Mouse (Mus musculus) ES-E14 (cell line): Measurements from ENCODE around the gene Ppie. TPM values are rescaled to one million over a fixed set of nuclear protein-coding genes. Genes with fewer than 3 reads are reported as not detected.
"Not testable (repeated sequence)": the region's sequence is repeated elsewhere in the genome, so short reads cannot be mapped to it uniquely, and the experiment has no call there.

Source experiments
- DNase-seq: peaks from one replicate; pipeline ENCODE4 v3.0.0-alpha.2; 2013; ENCODE audit warnings: low read depth, low spot score
- H3K27ac ChIP-seq: 2 replicates; pipeline ENCODE4 v1.5.1; 2012; ENCODE audit warnings: low read depth, mild to moderate bottlenecking, low read length, moderate library complexity, mixed read lengths; ENCODE audit not compliant: poor library complexity, insufficient read depth, severe bottlenecking
- H3K36me3 ChIP-seq: 2 replicates; pipeline ENCODE4 v1.6.1; 2012; ENCODE audit warnings: mild to moderate bottlenecking, low read length, moderate library complexity, mixed read lengths; ENCODE audit not compliant: control insufficient read depth, poor library complexity, insufficient read depth, severe bottlenecking
- H3K4me1 ChIP-seq, 2 experiments: fragments of 150-350 bp in 1 of 2; sonication (generic) in 1 of 2; 2 replicates each; pipeline ENCODE4 v1.6.1; 2012; ENCODE audit warnings: low read length in 2 of 2, mild to moderate bottlenecking in 1 of 2, mixed read lengths in 1 of 2; ENCODE audit not compliant: control insufficient read depth in 2 of 2, insufficient read depth in 2 of 2, poor library complexity in 1 of 2
- H3K4me3 ChIP-seq, 2 experiments: fragments of 150-350 bp in 1 of 2; sonication (generic) in 1 of 2; 2 replicates each; pipeline ENCODE4 v1.5.1; 2012; ENCODE audit warnings: low read length in 2 of 2, low read depth in 1 of 2, mild to moderate bottlenecking in 1 of 2, mixed read lengths in 1 of 2; ENCODE audit not compliant: insufficient read depth in 1 of 2, poor library complexity in 1 of 2, severe bottlenecking in 1 of 2
- H3K9ac ChIP-seq: 2 replicates; pipeline ENCODE4 v1.6.1; 2012; ENCODE audit warnings: low read depth, mild to moderate bottlenecking, low read length, mixed read lengths; ENCODE audit not compliant: poor library complexity, insufficient read depth, severe bottlenecking
- H3K9me3 ChIP-seq: fragments of 150-350 bp; sonication (generic); 2 replicates; pipeline ENCODE4 v1.6.1; 2012; ENCODE audit warnings: low read depth, mild to moderate bottlenecking, low read length; ENCODE audit not compliant: control insufficient read depth, insufficient read depth
- CHD2 ChIP-seq: IDR thresholded peaks from 2 replicates; pipeline ENCODE4 v1.6.1; 2014; ENCODE audit warnings: mild to moderate bottlenecking, low read depth, low read length, inconsistent platforms
- HCFC1 ChIP-seq: IDR thresholded peaks from 2 replicates; pipeline ENCODE4 v1.6.1; 2012; ENCODE audit warnings: low read length, inconsistent platforms, borderline replicate concordance; ENCODE audit not compliant: insufficient read depth
- MAFK ChIP-seq: IDR thresholded peaks from 2 replicates; pipeline ENCODE4 v1.6.1; 2014; ENCODE audit warnings: mild to moderate bottlenecking, low read depth, low read length, inconsistent platforms; ENCODE audit not compliant: insufficient read depth
- ZC3H11A ChIP-seq: IDR thresholded peaks from 2 replicates; pipeline ENCODE4 v1.6.1; 2012; ENCODE audit warnings: low read depth, mild to moderate bottlenecking, inconsistent platforms, low read length, borderline replicate concordance
- ZNF384 ChIP-seq: IDR thresholded peaks from 2 replicates; pipeline ENCODE4 v1.6.1; 2012; ENCODE audit warnings: low read depth, low read length, inconsistent platforms
- in situ Hi-C, 2 experiments: fragments of 600-800 bp; cut with MboI; formaldehyde crosslinking; loops; one replicate each; pipeline ENCODE4 v1.15.1; 2025; ENCODE audit warnings: low sequenced_read_pairs in 2 of 2, inconsistent platforms in 1 of 2; ENCODE audit not compliant: unreplicated experiment in 2 of 2
- total RNA-seq: library from RNA; depleted of rRNA; stranded (reverse); fragments of 300-350 nt; gene quantifications from 2 replicates; pipeline ENCODE4 v1.2.3, GENCODE M21; 2012

Ppie gene
- total RNA-seq, 1 experiment: 77.1 TPM

DNA sequence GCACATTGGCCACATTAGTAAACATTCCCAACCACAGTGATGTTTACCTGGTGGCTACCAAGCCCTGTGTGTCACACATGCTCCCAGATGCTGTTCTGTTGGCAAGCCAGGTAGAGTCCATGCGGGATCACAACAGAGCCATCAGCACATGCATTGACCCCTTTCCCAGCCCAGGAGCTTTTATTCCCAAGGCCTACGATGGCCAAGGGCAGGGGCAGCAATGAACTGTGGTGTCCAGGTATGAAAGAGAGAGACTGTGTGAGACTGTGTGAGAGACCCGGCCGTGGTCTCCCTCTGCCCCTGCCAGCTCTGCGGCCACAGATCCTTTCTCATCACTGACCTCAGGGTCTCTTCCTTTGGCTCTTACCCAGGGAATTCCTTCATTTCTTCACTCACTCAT, 31.7 kb downstream of the Ppie start:
- no peak for DNase-seq

GRCm38 (mm10) chr4:123106864-123107263, 32.9 kb downstream of the Ppie start:
- Histone ChIP-seq H3K27ac (no peak overlapping the region), H3K9me3 (no peaks in the 10 kb centered on the region), H3K9ac (no peak overlapping the region), H3K36me3 (no peaks in the 10 kb centered on the region), H3K4me1 (0 out of 4 replicates have a peak, but pooled peaks cover 0 to 2% of the 10 kb centered on the region in 2 experiments), H3K4me3 (no peak overlapping the region)
- TF ChIP-seq ZNF384 (no peak), ZC3H11A (no peak), CHD2 (no peak), MAFK (no peak), HCFC1 (no peak)
- in situ Hi-C loops: no loop called here
- DNase-seq: no peak

More for the DNA sequence above, 31.7 kb downstream of the Ppie start:
- H3K9me3 ChIP-seq: no peaks in the 10 kb centered on the region
- TF ChIP-seq HCFC1: no peak
- TF ChIP-seq ZNF384: no peak
- no peak for TF ChIP-seq CHD2
- TF ChIP-seq ZC3H11A: no peak
- TF ChIP-seq MAFK: no peak
- 0 out of 4 replicates have a peak, but pooled peaks cover 0 to 2% of the 10 kb centered on the region in 2 experiments for H3K4me1 ChIP-seq
- in situ Hi-C loops: no loop called here
- H3K27ac ChIP-seq: no peak overlapping the region
- no peaks in the 10 kb centered on the region for H3K36me3 ChIP-seq
- H3K9ac ChIP-seq: no peak overlapping the region
- H3K4me3 ChIP-seq: no peak overlapping the region

DNA sequence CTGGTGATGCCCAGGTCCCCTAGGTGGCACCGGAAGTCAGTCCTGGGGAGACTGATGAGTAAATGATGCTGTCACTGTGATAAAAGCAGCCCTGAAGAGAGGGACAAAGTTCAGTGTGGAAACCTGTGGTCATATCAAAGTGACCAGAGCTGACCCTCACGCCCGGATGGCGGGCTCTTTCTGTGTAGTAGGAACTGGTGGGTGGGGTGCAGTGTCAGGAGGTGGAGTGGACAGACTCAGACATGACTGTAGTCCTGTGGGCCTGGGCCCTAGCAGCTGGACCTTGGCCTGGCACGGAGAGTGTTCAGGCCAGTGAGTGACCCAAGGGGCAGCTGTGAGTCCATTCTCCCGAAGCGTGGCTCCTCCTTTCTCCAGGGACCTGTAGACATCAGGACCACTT, 33.8 kb downstream of the Ppie start:
- H3K4me3 ChIP-seq, H3K9ac ChIP-seq, H3K9me3 ChIP-seq, in situ Hi-C loops, H3K27ac ChIP-seq, H3K36me3 ChIP-seq, DNase-seq, H3K4me1 ChIP-seq: not testable (repeated sequence)

- in situ Hi-C loops: no loop called here
- no peak for TF ChIP-seq HCFC1
- no peak for TF ChIP-seq CHD2
- no peak for TF ChIP-seq ZNF384
- TF ChIP-seq ZC3H11A: no peak
- TF ChIP-seq MAFK: no peak
Observed at GRCm38 (mm10) chr4:123105451-123105790, 34.3 kb downstream of the Ppie start.

DNA sequence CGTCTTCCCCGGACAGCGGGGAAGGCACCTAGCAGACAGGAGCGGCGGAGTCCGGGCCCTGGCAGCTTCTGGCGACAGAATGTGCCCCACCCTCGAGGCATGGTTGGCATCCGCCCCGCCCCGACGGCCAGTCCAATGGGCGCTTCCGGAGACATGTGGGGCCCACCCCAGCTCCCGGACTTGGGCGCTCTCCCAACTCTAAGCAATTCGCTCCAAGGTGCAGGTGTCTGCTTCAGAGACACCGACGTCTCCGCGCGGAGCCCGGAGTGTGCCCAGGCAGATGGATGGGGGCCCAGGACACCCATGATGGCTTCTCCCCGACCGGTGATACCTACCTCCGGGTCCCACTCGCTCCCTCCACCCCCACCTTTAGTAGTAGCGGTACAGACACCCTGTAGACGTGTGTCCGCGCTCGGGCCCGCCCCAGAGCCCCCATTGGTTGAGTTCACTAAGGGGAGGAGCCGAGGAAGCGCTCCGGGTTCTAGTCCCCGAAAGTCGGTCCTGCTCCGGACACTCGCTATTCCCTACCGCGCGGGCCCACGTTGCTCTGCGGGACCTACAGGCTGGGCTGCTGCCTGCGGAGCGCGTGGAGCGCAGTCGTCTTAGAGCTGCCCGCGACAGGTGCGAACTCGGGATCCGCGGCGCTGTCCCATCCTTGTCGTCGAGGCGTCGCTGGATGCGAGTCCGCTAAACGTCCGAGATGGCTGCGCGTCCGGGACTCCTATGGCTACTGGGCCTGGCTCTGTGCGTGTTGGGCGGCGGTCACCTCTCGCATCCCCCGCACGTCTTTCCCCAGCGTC, 34.9 kb downstream of the Ppie start, which contains the start of gene Bmp8b:
TSS of gene Bmp8b (plus strand) at position 515 of the 800 bp plus-strand sequence.
- peak; percentile 74 for DNase-seq
- Histone ChIP-seq H3K9ac (peak within 1 kb of the TSS; percentile 69), H3K36me3 (no peaks in the 10 kb centered on the region), H3K9me3 (no peaks in the 10 kb centered on the region), H3K4me3 (peak within 1 kb of the TSS; percentile 72 to 82), H3K27ac (no peak within 1 kb of the TSS), H3K4me1 (0 out of 4 replicates have a peak, but pooled peaks cover 0 to 2% of the 10 kb centered on the region in 2 experiments)
- in situ Hi-C loops: no loop called here
- TF ChIP-seq HCFC1 (no peak), CHD2 (no peak), ZC3H11A (no peak)

More at GRCm38 (mm10) chr4:123105451-123105790, 34.3 kb downstream of the Ppie start:
- H3K4me3 ChIP-seq: peak overlapping the region; percentile 72 to 82
- H3K27ac ChIP-seq: no peak overlapping the region
- H3K36me3 ChIP-seq: no peaks in the 10 kb centered on the region
- no peak for DNase-seq
- H3K4me1 ChIP-seq: 0 out of 4 replicates have a peak, but pooled peaks cover 0 to 2% of the 10 kb centered on the region in 2 experiments
- peak overlapping the region; percentile 69 for H3K9ac ChIP-seq
- H3K9me3 ChIP-seq: no peaks in the 10 kb centered on the region
